Mouse (Mus musculus): Measurements from ENCODE around the gene Spns1.
"Not testable (repeated sequence)": the region's sequence is repeated elsewhere in the genome, so short reads cannot be mapped to it uniquely, and the experiment has no call there.

Spns1 gene

GRCm38 (mm10) chr7:126377278-126378158 is at the start of gene Spns1:
Gene Spns1, minus strand, starts transcription at chr7:126377450.
- DNase-seq (ENCODE audit: low spot score in 2 of 2) = peak; percentile 93 to 95

DNA sequence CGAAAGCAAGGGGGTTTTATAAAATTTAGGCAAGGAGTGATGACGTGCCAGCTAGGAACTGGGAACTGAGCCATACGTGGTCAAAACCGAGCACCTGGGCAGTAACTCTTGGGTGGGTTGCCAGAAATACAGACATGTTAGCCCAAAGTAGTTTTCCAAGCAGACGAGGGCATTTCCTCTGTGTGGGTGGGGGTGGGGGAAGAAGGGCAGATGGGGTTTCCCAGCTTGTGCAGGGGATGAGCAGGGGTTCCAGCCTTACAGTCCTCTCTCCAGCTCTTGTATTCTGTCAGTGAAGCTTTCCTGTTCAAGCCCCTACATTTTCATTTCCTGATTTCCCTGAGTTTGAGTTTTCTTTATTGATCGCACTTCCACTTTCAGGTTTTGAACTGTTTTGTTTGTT is 46.9 kb upstream of the Spns1 start:
- DNase-seq (ENCODE audit: low spot score in 2 of 2) = no peak

- DNase-seq (ENCODE audit: low spot score in 2 of 2) = peak; percentile 75 to 79
Observed at GRCm38 (mm10) chr7:126421756-126422155, 44.5 kb upstream of the Spns1 start.

DNA sequence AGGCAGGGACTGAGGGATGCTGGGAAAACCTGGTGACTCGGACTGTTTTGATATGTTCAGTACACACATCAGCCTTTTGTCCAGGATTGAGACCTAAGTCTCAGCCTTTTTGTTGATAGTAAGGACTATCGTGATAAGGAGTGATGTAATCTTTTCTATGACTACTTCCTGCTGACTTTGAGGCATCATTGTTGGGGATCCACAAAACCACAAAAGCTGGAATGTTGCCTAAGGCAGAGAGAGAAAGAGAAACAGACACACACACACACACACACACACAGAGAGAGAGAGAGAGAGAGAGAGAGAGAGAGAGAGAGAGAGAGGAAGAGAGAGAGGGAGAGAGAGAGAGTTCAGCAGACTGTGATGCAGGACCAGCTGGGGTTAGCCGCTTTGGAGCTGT is 41.2 kb upstream of the Spns1 start:
- DNase-seq (ENCODE audit: low spot score in 2 of 2) = no peak

- no peak for DNase-seq (ENCODE audit: low spot score in 2 of 2)
Observed at GRCm38 (mm10) chr7:126417606-126418005, 40.4 kb upstream of the Spns1 start.

GRCm38 (mm10) chr7:126417045-126417444 is 39.8 kb upstream of the Spns1 start:
- peak; percentile 72 to 76 for DNase-seq (ENCODE audit: low spot score in 2 of 2)

DNA sequence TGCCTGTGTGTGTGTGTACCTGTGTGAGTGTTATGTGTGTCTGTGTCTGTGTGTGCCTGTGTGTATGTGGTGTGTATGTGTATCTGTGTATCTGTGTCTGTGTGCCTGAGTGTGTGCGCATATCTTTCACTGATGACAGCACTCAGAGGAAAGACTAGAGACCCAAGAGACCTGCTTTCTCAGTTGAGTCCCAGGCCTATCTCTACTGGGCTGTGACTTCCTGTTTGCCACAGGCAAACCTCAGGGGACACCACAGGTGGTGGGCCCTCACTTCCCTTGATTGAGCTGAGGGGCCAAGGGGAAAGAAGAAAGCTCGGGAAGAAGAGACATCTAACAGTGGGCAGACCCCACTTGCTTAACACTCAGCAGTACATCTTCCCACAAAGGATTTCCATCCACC is 39.4 kb upstream of the Spns1 start:
- DNase-seq (ENCODE audit: low spot score in 2 of 2) = peak; percentile 88 to 89

DNA sequence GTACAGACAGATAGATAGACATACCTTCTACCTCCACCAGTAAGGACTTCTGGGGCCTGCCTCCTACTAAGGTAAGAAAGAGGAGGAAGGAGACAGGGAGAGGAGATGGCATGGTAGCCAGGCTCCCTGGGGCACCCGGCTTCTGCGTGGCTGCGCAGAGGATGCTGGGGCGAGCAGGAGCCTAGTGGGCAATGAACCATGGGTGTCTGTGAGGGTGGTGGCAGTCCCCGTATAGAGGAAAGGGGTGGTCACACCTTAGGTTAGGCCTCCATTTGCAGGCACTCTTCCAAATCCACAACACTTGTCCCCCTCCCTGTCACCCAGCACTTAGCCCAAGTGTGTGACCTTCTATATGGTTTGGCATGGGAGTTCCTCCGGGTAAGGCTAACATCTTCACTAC is 37.5 kb upstream of the Spns1 start, which contains the start of gene Cd19:
TSS of gene Cd19 (minus strand) at position 165 of the 400 bp plus-strand sequence.
- peak; percentile 85 for DNase-seq (ENCODE audit: low spot score in 2 of 2)

DNA sequence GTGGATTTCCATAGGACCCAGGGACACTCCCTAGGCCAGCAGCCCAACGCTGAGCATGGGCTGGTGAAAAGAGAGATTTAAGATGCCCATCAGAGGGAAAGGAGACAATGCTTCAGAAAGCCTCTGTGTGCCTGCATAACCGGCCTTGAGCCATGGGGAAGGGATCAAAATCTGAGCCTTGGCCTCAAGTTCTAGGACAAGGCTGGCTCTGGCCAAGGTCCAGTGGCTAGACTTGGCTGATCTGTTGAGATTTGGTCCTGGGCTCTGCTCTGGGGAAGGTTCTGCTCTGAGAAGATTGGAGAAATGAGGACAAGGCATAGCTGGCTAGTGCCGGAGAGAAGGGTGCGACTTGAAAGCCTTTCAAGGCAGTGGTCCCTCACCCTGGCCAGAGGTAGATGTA is 33.8 kb upstream of the Spns1 start:
- no peak for DNase-seq (ENCODE audit: low spot score in 2 of 2)

GRCm38 (mm10) chr7:126408686-126409085 is 31.4 kb upstream of the Spns1 start:
- DNase-seq (ENCODE audit: low spot score in 2 of 2) = no peak

DNA sequence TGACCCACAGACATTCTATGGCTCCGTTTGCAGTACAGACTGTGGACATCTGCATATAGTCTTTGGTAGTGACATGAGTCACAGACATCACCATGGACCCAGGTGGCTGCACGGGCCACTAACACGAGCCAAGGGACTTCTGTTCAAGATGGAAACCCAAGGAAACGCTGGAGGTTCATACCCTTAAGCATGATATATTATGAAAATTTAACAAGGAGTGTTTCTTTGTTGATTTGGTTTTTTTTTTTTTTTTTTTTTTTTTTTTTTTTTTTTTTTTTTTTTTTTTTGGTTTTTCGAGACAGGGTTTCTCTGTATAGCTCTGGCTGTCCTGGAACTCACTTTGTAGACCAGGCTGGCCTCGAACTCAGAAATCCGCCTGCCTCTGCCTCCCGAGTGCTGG is 25.3 kb upstream of the Spns1 start:
- DNase-seq (ENCODE audit: low spot score in 2 of 2) = not testable (repeated sequence)

DNA sequence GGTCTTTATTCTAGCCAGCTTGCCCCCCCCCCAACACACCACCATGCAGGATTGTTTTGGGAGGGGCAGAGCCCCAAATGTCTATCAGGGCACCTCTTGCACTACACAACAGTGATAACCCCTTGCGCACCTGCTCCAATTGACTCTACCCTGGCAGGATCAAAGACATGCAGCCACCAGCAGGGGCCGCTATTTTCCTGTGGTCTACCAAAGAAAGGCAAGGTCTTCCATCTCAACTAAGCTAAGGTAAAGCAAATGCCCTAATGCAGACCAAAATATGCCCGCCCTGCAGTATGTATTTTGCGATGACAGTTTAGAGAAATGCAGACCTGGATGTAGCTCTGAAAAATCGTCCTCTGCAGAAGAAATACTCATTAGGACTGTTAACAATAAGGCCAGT is 22.3 kb upstream of the Spns1 start:
- peak; percentile 83 to 88 for DNase-seq (ENCODE audit: low spot score in 2 of 2)

GRCm38 (mm10) chr7:126397822-126398221 is 20.6 kb upstream of the Spns1 start:
- no peak for DNase-seq (ENCODE audit: low spot score in 2 of 2)

DNA sequence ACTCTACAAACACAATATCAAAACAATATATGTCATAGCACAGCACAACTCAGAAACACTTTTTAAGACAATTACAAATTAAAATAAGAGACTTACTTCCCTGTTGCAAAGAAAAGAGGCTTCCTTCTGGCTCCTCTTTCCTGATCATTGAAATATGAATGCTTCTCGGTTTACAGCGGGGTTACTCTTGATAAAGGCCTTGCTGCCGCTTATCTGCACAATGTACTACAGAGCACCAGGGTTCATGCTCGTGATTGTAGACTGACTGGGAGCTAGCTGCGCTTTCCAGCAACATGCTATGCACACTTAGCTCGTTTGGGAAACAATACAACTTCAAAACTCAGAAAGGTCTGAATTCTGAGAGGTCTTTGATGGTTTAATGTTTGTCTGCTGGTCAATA is 20.0 kb upstream of the Spns1 start:
- DNase-seq (ENCODE audit: low spot score in 2 of 2) = no peak

DNA sequence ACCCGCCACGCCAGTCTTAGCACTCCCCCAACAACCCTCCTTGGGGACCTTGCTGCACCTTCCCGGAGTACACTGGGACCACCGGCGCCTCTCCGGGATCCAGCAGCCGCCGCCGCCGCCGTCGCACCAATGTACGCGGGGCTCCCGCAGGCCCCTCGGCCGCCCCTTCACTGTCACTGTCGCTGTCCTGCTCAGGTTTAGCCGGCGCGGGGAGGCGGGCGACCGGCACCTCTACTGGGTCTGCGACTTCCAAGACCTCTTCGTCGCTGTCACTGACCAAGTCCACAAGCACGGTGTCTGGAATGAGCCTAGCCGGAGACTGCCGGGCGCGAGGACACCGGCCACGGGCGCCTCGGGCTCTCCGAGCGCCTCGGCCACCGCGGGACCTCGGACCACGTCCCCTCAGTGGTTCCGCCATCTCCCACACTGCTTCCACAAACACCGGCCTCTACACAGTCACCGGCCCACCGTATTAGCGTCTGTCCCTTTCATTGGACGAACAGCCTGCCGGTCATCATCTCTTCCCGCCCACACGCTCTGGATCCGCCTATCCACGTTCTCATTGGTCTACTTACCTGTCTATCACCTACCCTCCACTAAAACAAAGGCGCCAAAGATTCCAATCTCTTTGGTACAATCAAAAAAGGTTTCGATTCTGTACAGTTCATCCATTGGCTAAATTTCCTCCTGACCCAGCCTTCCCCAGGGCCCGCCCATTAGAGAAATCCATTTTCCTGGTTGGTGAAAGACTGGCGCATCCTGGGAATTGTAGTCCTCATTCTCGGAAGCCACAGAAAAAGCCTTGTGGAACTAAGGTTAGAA is 19.3 kb upstream of the Spns1 start, which contains the start of gene Nfatc2ip:
TSS of gene Nfatc2ip (minus strand) at position 440 of the 822 bp plus-strand sequence.
- DNase-seq (ENCODE audit: low spot score in 2 of 2) = peak; percentile 90 to 96

DNA sequence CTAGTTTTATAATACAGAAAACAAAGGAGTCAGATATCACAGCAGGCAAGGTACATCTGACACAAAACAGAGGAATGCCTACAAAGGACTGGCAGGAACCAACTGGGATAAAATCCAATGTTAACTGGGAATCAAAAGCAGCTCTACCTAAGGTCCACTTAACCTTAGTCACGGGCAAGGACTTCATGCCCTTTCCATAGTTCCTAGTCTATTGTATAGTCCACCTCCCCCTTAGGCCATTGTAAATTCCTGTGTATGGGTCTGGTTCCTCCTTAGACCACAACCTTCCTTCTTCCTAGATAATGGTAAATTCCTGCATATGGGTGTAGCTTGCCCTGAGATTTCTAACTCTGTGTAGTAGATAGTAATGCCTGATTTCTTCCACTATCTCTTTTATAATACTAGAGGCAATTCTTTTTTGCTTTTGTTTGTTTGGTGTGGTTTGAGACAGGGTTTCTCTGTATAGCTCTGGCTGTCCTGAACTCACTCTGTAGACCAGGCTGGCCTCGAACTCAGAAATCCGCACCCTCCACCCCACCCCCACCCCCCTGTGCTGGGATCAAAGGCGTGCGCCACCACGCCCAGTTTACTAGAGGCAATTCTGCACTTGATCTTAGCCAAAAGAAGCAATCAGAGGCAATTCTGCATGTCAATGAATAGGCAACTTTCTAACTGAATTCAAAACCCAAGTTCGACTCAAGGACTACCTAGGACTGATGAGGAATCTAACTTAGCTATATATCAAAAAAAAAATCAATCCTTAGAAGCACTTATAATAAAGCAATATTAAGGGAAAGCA is 15.0 kb upstream of the Spns1 start:
- not testable (repeated sequence) for DNase-seq (ENCODE audit: low spot score in 2 of 2)

- no peak for DNase-seq (ENCODE audit: low spot score in 2 of 2)
Observed at GRCm38 (mm10) chr7:126388185-126388584, 10.9 kb upstream of the Spns1 start.

GRCm38 (mm10) chr7:126383565-126383964 is 6.3 kb upstream of the Spns1 start:
- no peak for DNase-seq (ENCODE audit: low spot score in 2 of 2)

- no peak for DNase-seq (ENCODE audit: low spot score in 2 of 2)
Observed at GRCm38 (mm10) chr7:126376903-126377277, 360 bp downstream of the Spns1 start.

DNA sequence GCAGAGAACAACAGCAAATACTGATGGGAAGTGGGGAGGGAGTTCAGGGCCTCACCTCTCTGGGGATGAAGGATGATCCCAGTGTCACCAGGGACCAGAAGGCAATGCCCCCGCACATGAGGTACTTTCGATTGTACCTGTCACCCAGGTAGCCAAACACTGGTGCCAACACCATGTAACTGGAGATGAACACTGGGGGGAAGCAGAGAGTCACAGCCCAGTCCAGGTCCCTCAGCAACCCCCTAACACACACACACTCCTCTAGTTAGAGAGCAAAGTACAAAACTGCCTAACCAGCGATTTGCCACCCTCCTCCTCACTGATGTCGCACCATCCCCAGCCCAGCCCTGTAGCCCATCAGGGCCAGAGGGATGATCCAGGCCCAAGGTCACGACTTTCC is 2.2 kb downstream of the Spns1 start:
- DNase-seq (ENCODE audit: low spot score in 2 of 2) = no peak

DNA sequence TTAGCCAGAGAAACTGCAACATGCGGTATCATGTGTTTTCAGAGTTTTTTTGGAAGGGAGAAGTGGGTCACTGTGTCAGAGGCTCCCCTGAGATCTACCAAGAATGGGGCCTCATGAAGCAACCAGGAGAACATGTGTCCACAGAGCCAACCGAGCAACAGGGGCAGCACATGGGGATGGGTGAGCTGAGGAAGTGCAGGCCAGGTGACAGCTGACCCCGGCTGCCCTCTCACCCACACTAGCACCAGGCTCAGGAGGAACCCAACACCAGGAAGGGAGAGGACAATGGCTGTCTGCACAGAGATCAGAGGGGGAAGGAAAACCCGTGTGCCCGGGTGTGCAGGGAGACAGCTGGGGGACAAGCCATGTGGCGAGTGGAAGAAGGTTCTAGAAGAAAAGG is 2.7 kb downstream of the Spns1 start:
- no peak for DNase-seq (ENCODE audit: low spot score in 2 of 2)

- DNase-seq (ENCODE audit: low spot score in 2 of 2) = no peak
Observed at GRCm38 (mm10) chr7:126373007-126373406, 4.2 kb downstream of the Spns1 start.

Measured in spleen, postnatal 36 days (tissue).